Mouse (Mus musculus): ENCODE measurements around the gene Ctrb1. TPM values are rescaled to one million over a fixed set of nuclear protein-coding genes. Genes with fewer than 3 reads are reported as not detected.

The Ctrb1 gene
- polyA plus RNA-seq, 1 experiment from 2014 or later, result not detected

DNA sequence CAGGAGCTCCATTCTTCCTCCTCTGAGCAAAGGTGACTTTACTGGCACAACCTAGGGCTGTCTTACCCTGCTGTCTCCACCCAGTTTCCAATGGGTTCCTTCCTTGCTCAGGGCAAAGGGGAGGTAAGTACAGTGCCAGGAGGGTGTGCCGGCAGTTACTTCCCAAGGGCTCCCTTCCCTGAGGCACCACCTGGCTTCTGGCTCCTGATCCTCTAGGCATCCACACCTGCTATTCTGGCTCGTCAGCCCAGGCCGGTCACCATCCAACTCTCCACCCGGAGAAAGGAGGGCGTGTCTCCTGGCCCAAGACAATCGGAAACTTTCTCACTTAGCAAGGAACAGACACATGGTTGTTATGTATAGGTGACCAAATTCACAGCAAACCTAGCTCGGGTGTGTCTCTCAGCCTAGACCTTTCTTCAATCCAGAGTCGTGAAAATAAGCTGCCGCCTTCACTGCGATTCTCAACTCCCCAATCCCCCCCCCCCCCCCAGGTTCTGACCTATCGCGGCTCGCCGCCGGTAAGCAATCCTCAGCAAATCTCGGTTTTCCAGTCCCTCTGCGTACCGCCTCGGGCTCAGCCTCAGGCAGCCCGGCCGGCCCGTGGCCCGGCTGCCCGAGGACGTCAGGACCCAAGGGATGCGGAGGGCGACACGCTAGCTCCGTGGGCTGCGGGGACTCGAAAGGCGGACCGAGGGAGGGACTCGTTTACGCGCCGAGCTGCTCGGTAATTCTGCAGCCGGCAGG lies 40.6 kb upstream of the Ctrb1 start:
- Histone ChIP-seq H3K4me2 (peak overlapping the region; percentile 93), H3K36me3 (no peaks in the 10 kb centered on the region), H3K9me3 (replicated peaks) (no peaks in the 10 kb centered on the region), H3K27ac (ENCODE audit: poor library complexity, severe bottlenecking) (peak overlapping the region; percentile 93), H3K9ac (peak overlapping the region; percentile 98), H3K4me3 (peak overlapping the region; percentile 96), H3K4me1 (replicated peaks) (peaks cover 93% of the 10 kb centered on the region), H3K27me3 (replicated peaks) (no peaks in the 10 kb centered on the region)
- WGBS, result under 1% methylated on average over 37 of the region's 39 CpGs
- ATAC-seq (ENCODE audit: insufficient number of reproducible peaks, low FRiP score), result peak; percentile 16

DNA sequence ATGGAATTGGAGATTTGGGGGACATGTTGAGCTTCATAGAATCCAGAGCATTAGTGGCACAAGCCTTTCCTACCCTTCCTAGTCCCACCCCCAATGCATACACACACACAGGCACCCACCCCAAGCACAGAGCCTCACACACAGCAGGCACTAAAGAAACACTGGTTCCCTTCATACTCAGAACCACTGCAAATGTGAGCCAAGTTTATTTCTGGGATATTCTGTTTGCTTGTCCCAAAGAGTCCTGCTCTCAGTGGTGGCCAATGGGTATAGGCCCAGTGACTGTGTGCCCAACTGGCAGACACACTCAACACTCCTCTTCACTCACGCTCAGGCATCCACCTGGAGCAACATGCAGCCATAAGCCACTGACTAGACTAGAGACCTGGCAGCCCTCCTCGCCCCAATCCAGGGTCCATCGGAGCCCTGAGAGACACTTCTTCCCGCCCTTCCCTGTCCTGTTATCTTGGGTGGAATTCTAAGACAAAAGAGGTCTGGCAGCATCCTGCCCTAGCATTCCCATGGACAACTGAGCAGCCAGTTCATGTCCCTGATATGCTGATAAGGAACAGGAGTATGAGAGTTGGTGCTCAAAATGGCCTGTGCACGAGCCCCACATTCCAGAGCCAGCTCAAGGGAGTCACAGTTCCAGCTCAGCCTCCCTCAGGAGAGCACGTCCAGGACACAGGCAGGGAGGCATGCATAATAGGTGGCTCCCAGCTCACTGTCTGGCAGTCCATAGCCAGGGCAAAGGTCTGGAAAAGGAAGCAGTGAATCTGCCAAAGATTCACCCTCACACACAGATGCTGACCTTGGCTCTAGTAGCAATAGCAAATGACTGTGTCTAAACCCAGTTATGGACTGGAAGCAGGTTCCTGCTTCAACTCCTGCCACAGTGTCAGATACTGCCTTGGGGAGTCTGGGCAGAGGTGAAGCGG lies 38.7 kb upstream of the Ctrb1 start:
- peaks cover 91% of the 10 kb centered on the region for H3K4me1 ChIP-seq (replicated peaks)
- no peaks in the 10 kb centered on the region for H3K9me3 ChIP-seq (replicated peaks)
- peak overlapping the region; percentile 93 for H3K27ac ChIP-seq (ENCODE audit: poor library complexity, severe bottlenecking)
- peak overlapping the region; percentile 98 for H3K9ac ChIP-seq
- peak overlapping the region; percentile 96 for H3K4me3 ChIP-seq
- ATAC-seq (ENCODE audit: insufficient number of reproducible peaks, low FRiP score), result no peak
- H3K4me2 ChIP-seq, result peak overlapping the region; percentile 93
- no peaks in the 10 kb centered on the region for H3K27me3 ChIP-seq (replicated peaks)
- WGBS, result 15% methylated on average over 7 of the region's 7 CpGs
- H3K36me3 ChIP-seq, result no peaks in the 10 kb centered on the region

- Histone ChIP-seq H3K4me2 (peak overlapping the region; percentile 93; the same call in 1 of the 2 replicates), H3K4me1 (replicated peaks) (peaks cover 89% of the 10 kb centered on the region), H3K4me3 (no peak overlapping the region), H3K9me3 (replicated peaks) (no peaks in the 10 kb centered on the region), H3K36me3 (no peaks in the 10 kb centered on the region), H3K27me3 (replicated peaks) (no peaks in the 10 kb centered on the region), H3K9ac (peak overlapping the region; percentile 98; the same call in 1 of the 2 replicates), H3K27ac (ENCODE audit: poor library complexity, severe bottlenecking) (peak overlapping the region; percentile 93)
- WGBS, result 65% methylated on average over 5 of the region's 5 CpGs
- no peak for ATAC-seq (ENCODE audit: insufficient number of reproducible peaks, low FRiP score)
These were observed 37.7 kb upstream of the Ctrb1 start for GRCm38 (mm10) chr8:111728481-111728880.

DNA sequence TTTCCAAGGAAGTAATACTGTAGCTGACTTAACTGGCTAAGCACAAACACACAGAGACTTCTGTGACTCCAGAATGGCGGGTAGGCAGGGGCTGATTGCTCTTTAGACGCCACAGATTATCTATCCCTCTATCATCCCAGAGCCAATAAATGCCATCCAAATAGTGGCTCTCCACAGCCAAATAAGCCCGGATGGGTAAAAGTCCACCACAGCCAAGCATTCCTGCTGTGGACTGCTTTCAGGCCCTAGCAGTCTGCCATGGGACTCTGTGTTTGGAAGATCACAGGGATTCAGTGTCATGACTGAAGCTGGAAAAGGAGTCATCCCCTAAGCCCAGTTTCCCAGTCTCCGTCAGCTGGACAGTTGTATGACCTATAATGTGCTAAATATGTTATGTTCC lies 36.7 kb upstream of the Ctrb1 start:
- Histone ChIP-seq H3K4me2 (no peak overlapping the region), H3K9ac (peak overlapping the region; percentile 32; the same call in 1 of the 2 replicates), H3K36me3 (no peaks in the 10 kb centered on the region), H3K4me1 (replicated peaks) (peaks cover 80% of the 10 kb centered on the region), H3K9me3 (replicated peaks) (no peaks in the 10 kb centered on the region), H3K27me3 (replicated peaks) (no peaks in the 10 kb centered on the region), H3K27ac (ENCODE audit: poor library complexity, severe bottlenecking) (peak overlapping the region; percentile 98), H3K4me3 (no peak overlapping the region)
- 55% methylated on average over 4 of the region's 4 CpGs for WGBS
- ATAC-seq (ENCODE audit: insufficient number of reproducible peaks, low FRiP score), result no peak

GRCm38 (mm10) chr8:111726102-111726900 lies 35.5 kb upstream of the Ctrb1 start:
- Histone ChIP-seq H3K4me3 (0 out of 2 replicates have a peak overlapping the region, but pooled peaks have one; percentile 9), H3K27me3 (replicated peaks) (no peaks in the 10 kb centered on the region), H3K4me2 (peak overlapping the region; percentile 47), H3K9me3 (replicated peaks) (no peaks in the 10 kb centered on the region), H3K36me3 (peaks cover 2% of the 10 kb centered on the region), H3K9ac (peak overlapping the region; percentile 69), H3K4me1 (replicated peaks) (peaks cover 76% of the 10 kb centered on the region), H3K27ac (ENCODE audit: poor library complexity, severe bottlenecking) (peak overlapping the region; percentile 98)
- 30% methylated on average over 7 of the region's 7 CpGs for WGBS
- peak; percentile 76 for ATAC-seq (ENCODE audit: insufficient number of reproducible peaks, low FRiP score)

DNA sequence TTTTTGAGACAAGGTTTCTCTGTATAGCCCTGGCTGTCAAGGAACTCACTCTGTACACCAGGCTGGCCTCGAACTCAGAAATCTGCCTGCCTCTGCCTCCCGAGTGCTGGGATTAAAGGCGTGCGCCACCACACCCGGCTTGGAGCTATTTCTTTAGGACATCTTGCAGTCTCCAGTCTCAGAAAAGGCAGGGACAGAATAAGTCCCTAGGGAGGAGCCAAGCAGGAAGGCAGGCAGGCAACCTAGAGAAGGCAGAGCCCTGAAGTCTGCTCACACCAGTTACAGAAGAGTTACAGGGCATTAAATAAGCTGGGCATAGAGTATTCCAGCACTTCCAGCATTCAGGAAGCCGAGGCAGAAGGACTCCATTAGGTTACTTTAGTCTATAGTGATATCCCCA lies 34.5 kb upstream of the Ctrb1 start:
- ATAC-seq (ENCODE audit: insufficient number of reproducible peaks, low FRiP score), result no peak
- no peak overlapping the region for H3K4me3 ChIP-seq
- H3K9me3 ChIP-seq (replicated peaks), result no peaks in the 10 kb centered on the region
- H3K4me1 ChIP-seq (replicated peaks), result peaks cover 76% of the 10 kb centered on the region
- H3K27me3 ChIP-seq (replicated peaks), result no peaks in the 10 kb centered on the region
- no peak overlapping the region for H3K9ac ChIP-seq
- H3K4me2 ChIP-seq, result no peak overlapping the region
- peak overlapping the region; percentile 27 for H3K27ac ChIP-seq (ENCODE audit: poor library complexity, severe bottlenecking)
- H3K36me3 ChIP-seq, result peaks cover 12% of the 10 kb centered on the region
- 76% methylated on average over 6 of the region's 6 CpGs for WGBS

DNA sequence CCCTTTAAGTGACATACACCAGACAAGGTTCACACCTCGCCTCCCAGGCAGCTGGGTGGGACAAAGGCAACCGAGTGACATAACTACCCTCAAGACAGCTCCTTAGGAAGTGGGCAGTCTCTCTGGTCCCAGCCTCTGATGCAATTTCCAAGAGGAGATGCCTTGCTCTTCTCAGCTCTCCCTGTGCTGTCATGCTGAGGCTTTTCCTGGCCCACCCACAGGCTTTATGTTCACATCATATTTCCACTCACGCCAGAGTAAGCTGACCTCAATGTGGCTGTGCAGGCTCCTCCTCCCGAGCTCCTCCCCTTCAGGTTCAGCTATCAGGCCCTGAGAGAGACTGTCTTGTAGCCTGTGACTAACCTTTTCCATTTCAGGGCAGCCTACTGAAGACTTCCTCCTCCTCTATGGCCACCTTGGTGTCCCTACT lies 29.3 kb upstream of the Ctrb1 start:
- no peaks in the 10 kb centered on the region for H3K27me3 ChIP-seq (replicated peaks)
- WGBS, result 40% methylated on average over 4 of the region's 4 CpGs
- H3K36me3 ChIP-seq, result peaks cover 33% of the 10 kb centered on the region
- H3K27ac ChIP-seq (ENCODE audit: poor library complexity, severe bottlenecking), result peak overlapping the region; percentile 68
- peaks cover 76% of the 10 kb centered on the region for H3K4me1 ChIP-seq (replicated peaks)
- H3K4me3 ChIP-seq, result no peak overlapping the region
- H3K9me3 ChIP-seq (replicated peaks), result no peaks in the 10 kb centered on the region
- no peak overlapping the region for H3K4me2 ChIP-seq
- H3K9ac ChIP-seq, result peak overlapping the region; percentile 17; the same call in 1 of the 2 replicates
- ATAC-seq (ENCODE audit: insufficient number of reproducible peaks, low FRiP score), result no peak

- peak overlapping the region; percentile 99 for H3K27ac ChIP-seq (ENCODE audit: poor library complexity, severe bottlenecking)
- peaks cover 45% of the 10 kb centered on the region for H3K36me3 ChIP-seq
- H3K4me2 ChIP-seq, result no peak overlapping the region
- no peak overlapping the region for H3K9ac ChIP-seq
- ATAC-seq (ENCODE audit: insufficient number of reproducible peaks, low FRiP score), result no peak
- no peaks in the 10 kb centered on the region for H3K9me3 ChIP-seq (replicated peaks)
- H3K4me1 ChIP-seq (replicated peaks), result peaks cover 66% of the 10 kb centered on the region
- no peak overlapping the region for H3K4me3 ChIP-seq
- H3K27me3 ChIP-seq (replicated peaks), result no peaks in the 10 kb centered on the region
- WGBS, result 37% methylated on average over 5 of the region's 5 CpGs
These were observed 28.1 kb upstream of the Ctrb1 start for GRCm38 (mm10) chr8:111718937-111719336.

DNA sequence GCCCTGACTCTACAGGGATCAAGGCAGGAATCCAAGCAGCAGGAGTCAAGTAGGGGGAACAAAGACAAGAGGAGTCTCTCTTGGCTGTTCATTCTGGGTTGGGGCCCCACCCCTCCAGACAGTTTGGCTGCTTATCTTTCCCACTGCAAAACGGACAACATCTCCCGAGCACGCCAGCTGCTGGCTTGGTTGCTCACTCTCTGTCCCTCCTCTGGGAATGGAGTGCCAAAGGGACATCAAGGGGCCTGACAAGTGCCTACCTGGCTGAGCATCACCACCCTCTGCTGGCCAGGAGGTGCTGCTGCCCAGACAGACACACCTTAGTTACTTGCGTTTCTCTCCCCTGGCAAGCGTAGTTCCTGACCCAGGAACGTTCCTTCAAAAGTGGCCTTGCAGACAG lies 27.1 kb upstream of the Ctrb1 start:
- Histone ChIP-seq H3K36me3 (peaks cover 56% of the 10 kb centered on the region), H3K9me3 (replicated peaks) (no peaks in the 10 kb centered on the region), H3K4me2 (peak overlapping the region; percentile 56), H3K27ac (ENCODE audit: poor library complexity, severe bottlenecking) (peak overlapping the region; percentile 99), H3K4me3 (no peak overlapping the region), H3K4me1 (replicated peaks) (peaks cover 69% of the 10 kb centered on the region), H3K9ac (peak overlapping the region; percentile 77), H3K27me3 (replicated peaks) (no peaks in the 10 kb centered on the region)
- ATAC-seq (ENCODE audit: insufficient number of reproducible peaks, low FRiP score), result no peak
- 20% methylated on average over 6 of the region's 6 CpGs for WGBS

DNA sequence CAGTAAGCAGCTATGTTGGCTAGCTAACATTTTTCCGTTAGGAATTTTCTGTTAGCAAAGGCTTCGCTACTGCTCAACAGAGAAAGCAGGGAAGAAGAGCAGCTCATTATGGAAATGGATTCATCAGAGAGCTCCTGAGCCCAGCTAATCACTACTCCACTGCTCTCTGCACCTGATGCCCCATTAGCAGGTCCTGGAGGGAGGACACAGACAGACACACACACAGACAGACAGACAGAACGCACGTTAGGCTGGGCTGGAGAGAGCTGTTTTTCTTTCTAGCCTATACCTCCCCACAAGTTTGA lies 26.6 kb upstream of the Ctrb1 start:
- H3K27ac ChIP-seq (ENCODE audit: poor library complexity, severe bottlenecking), result peak overlapping the region; percentile 99
- WGBS, result 47% methylated on average over 4 of the region's 4 CpGs
- H3K4me1 ChIP-seq (replicated peaks), result peaks cover 72% of the 10 kb centered on the region
- ATAC-seq (ENCODE audit: insufficient number of reproducible peaks, low FRiP score), result no peak
- peak overlapping the region; percentile 77 for H3K9ac ChIP-seq
- no peaks in the 10 kb centered on the region for H3K9me3 ChIP-seq (replicated peaks)
- H3K36me3 ChIP-seq, result peaks cover 60% of the 10 kb centered on the region
- H3K4me3 ChIP-seq, result no peak overlapping the region
- H3K4me2 ChIP-seq, result peak overlapping the region; percentile 56
- no peaks in the 10 kb centered on the region for H3K27me3 ChIP-seq (replicated peaks)
